Mouse (Mus musculus): ENCODE data around the gene Tln2. TPM values are rescaled to one million over a fixed set of nuclear protein-coding genes. Genes with fewer than 3 reads are reported as not detected.

Gene Tln2
- polyA plus RNA-seq, 2 experiments: 17.5 to 39.2 TPM

- Histone ChIP-seq H3K9me3 (ENCODE audit: control insufficient read depth, low read length) (no peaks in the 10 kb centered on the region), H3K4me3 (replicated peaks; ENCODE audit: low read length) (no peak overlapping the region), H3K36me3 (ENCODE audit: control insufficient read depth, insufficient read depth, low read length) (peaks cover 10% of the 10 kb centered on the region; the same call in 1 of the 2 replicates), H3K4me2 (replicated peaks; ENCODE audit: low read depth, low read length, severe bottlenecking) (no peak overlapping the region), H3K4me1 (ENCODE audit: control insufficient read depth, insufficient read depth, low read length) (no peaks in the 10 kb centered on the region), H3K27ac (replicated peaks; ENCODE audit: low read depth, low read length) (no peak overlapping the region), H3K27me3 (ENCODE audit: control insufficient read depth, insufficient read depth, low read length) (no peaks in the 10 kb centered on the region), H3K9ac (ENCODE audit: low read depth, low read length, severe bottlenecking) (no peak overlapping the region)
- WGBS: 88% methylated on average over 6 of the region's 6 CpGs
- ATAC-seq (ENCODE audit: low FRiP score, low read depth) (no peak), DNase-seq (ENCODE audit: low spot score) (no peak)
- no peak for TF ChIP-seq POLR2A (IDR thresholded peaks at IDR 0.05; ENCODE audit: borderline replicate concordance, extremely low read depth, insufficient read depth, insufficient read length)
These were observed 254.5 kb downstream of the Tln2 start for GRCm38 (mm10) chr9:67304992-67305391.

GRCm38 (mm10) chr9:67303986-67304385, 255.5 kb downstream of the Tln2 start:
- DNase-seq (ENCODE audit: low spot score) (no peak), ATAC-seq (ENCODE audit: low FRiP score, low read depth) (no peak)
- Histone ChIP-seq H3K9me3 (ENCODE audit: control insufficient read depth, low read length) (no peaks in the 10 kb centered on the region), H3K4me3 (replicated peaks; ENCODE audit: low read length) (no peak overlapping the region), H3K4me2 (replicated peaks; ENCODE audit: low read depth, low read length, severe bottlenecking) (no peak overlapping the region), H3K36me3 (ENCODE audit: control insufficient read depth, insufficient read depth, low read length) (peaks cover 10% of the 10 kb centered on the region; the same call in 1 of the 2 replicates), H3K27ac (replicated peaks; ENCODE audit: low read depth, low read length) (no peak overlapping the region), H3K27me3 (ENCODE audit: control insufficient read depth, insufficient read depth, low read length) (no peaks in the 10 kb centered on the region), H3K9ac (ENCODE audit: low read depth, low read length, severe bottlenecking) (no peak overlapping the region), H3K4me1 (ENCODE audit: control insufficient read depth, insufficient read depth, low read length) (no peaks in the 10 kb centered on the region)
- no peak for TF ChIP-seq POLR2A (IDR thresholded peaks at IDR 0.05; ENCODE audit: borderline replicate concordance, extremely low read depth, insufficient read depth, insufficient read length)

- ATAC-seq (ENCODE audit: low FRiP score, low read depth) (no peak), DNase-seq (ENCODE audit: low spot score) (no peak)
- H3K36me3 ChIP-seq (ENCODE audit: control insufficient read depth, insufficient read depth, low read length): peaks cover 10% of the 10 kb centered on the region; the same call in 1 of the 2 replicates
- no peak overlapping the region for H3K4me2 ChIP-seq (replicated peaks; ENCODE audit: low read depth, low read length, severe bottlenecking)
- H3K4me3 ChIP-seq (replicated peaks; ENCODE audit: low read length): no peak overlapping the region
- no peak for TF ChIP-seq POLR2A (IDR thresholded peaks at IDR 0.05; ENCODE audit: borderline replicate concordance, extremely low read depth, insufficient read depth, insufficient read length)
- H3K9ac ChIP-seq (ENCODE audit: low read depth, low read length, severe bottlenecking): no peak overlapping the region
- no peaks in the 10 kb centered on the region for H3K9me3 ChIP-seq (ENCODE audit: control insufficient read depth, low read length)
- H3K27ac ChIP-seq (replicated peaks; ENCODE audit: low read depth, low read length): no peak overlapping the region
- H3K4me1 ChIP-seq (ENCODE audit: control insufficient read depth, insufficient read depth, low read length): no peaks in the 10 kb centered on the region
- no peaks in the 10 kb centered on the region for H3K27me3 ChIP-seq (ENCODE audit: control insufficient read depth, insufficient read depth, low read length)
These were observed 256.5 kb downstream of the Tln2 start for GRCm38 (mm10) chr9:67303038-67303437.

- Histone ChIP-seq H3K9me3 (ENCODE audit: control insufficient read depth, low read length) (no peaks in the 10 kb centered on the region), H3K4me1 (ENCODE audit: control insufficient read depth, insufficient read depth, low read length) (no peaks in the 10 kb centered on the region), H3K27ac (replicated peaks; ENCODE audit: low read depth, low read length) (no peak overlapping the region), H3K9ac (ENCODE audit: low read depth, low read length, severe bottlenecking) (no peak overlapping the region), H3K36me3 (ENCODE audit: control insufficient read depth, insufficient read depth, low read length) (peaks cover 10% of the 10 kb centered on the region; the same call in 1 of the 2 replicates), H3K27me3 (ENCODE audit: control insufficient read depth, insufficient read depth, low read length) (no peaks in the 10 kb centered on the region), H3K4me2 (replicated peaks; ENCODE audit: low read depth, low read length, severe bottlenecking) (no peak overlapping the region), H3K4me3 (replicated peaks; ENCODE audit: low read length) (no peak overlapping the region)
- ATAC-seq (ENCODE audit: low FRiP score, low read depth) (no peak), DNase-seq (ENCODE audit: low spot score) (no peak)
- 92% methylated on average over 10 of the region's 10 CpGs for WGBS
- no peak for TF ChIP-seq POLR2A (IDR thresholded peaks at IDR 0.05; ENCODE audit: borderline replicate concordance, extremely low read depth, insufficient read depth, insufficient read length)
These were observed 257.0 kb downstream of the Tln2 start for GRCm38 (mm10) chr9:67302386-67302989.

- no peak for ATAC-seq (ENCODE audit: low FRiP score, low read depth)
- Histone ChIP-seq H3K9me3 (ENCODE audit: control insufficient read depth, low read length) (no peaks in the 10 kb centered on the region), H3K9ac (ENCODE audit: low read depth, low read length, severe bottlenecking) (no peak overlapping the region), H3K4me3 (replicated peaks; ENCODE audit: low read length) (no peak overlapping the region), H3K4me1 (ENCODE audit: control insufficient read depth, insufficient read depth, low read length) (no peaks in the 10 kb centered on the region), H3K27ac (replicated peaks; ENCODE audit: low read depth, low read length) (no peak overlapping the region), H3K36me3 (ENCODE audit: control insufficient read depth, insufficient read depth, low read length) (peaks cover 10% of the 10 kb centered on the region; the same call in 1 of the 2 replicates), H3K4me2 (replicated peaks; ENCODE audit: low read depth, low read length, severe bottlenecking) (no peak overlapping the region), H3K27me3 (ENCODE audit: control insufficient read depth, insufficient read depth, low read length) (no peaks in the 10 kb centered on the region)
- no peak for TF ChIP-seq POLR2A (IDR thresholded peaks at IDR 0.05; ENCODE audit: borderline replicate concordance, extremely low read depth, insufficient read depth, insufficient read length)
- no peak for DNase-seq (ENCODE audit: low spot score)
- WGBS: 85% methylated on average over 2 of the region's 2 CpGs
These were observed 257.9 kb downstream of the Tln2 start for GRCm38 (mm10) chr9:67301571-67301970.
